Mouse (Mus musculus): ENCODE data around the gene Itsn1. TPM values are rescaled to one million over a fixed set of nuclear protein-coding genes. Genes with fewer than 3 reads are reported as not detected.

Gene Itsn1
- polyA plus RNA-seq, 1 experiment = 30.5 TPM

- TF ChIP-seq CTCF (IDR thresholded peaks at IDR 0.05; ENCODE audit: control insufficient read depth, insufficient read depth, insufficient replicate concordance, low read depth, low read length) (no peak), POLR2A (IDR thresholded peaks at IDR 0.05; ENCODE audit: control insufficient read depth, low read depth, low read length) (no peak)
- Histone ChIP-seq H3K4me3 (ENCODE audit: control insufficient read depth, low read depth, low read length) (no peak overlapping the region), H3K27ac (ENCODE audit: control insufficient read depth, insufficient read depth, low read depth, low read length) (no peak overlapping the region), H3K36me3 (ENCODE audit: control insufficient read depth, insufficient read depth, low read length) (no peaks in the 10 kb centered on the region), H3K27me3 (ENCODE audit: control insufficient read depth, insufficient read depth, low read length) (no peaks in the 10 kb centered on the region), H3K4me1 (ENCODE audit: control insufficient read depth, insufficient read depth, low read length) (peaks cover 22% of the 10 kb centered on the region)
Measured at GRCm38 (mm10) chr16:91906672-91907071, 177.6 kb downstream of the Itsn1 start.

GRCm38 (mm10) chr16:91907158-91907557 lies 178.1 kb downstream of the Itsn1 start:
- no peaks in the 10 kb centered on the region for H3K36me3 ChIP-seq (ENCODE audit: control insufficient read depth, insufficient read depth, low read length)
- H3K4me1 ChIP-seq (ENCODE audit: control insufficient read depth, insufficient read depth, low read length) = peaks cover 22% of the 10 kb centered on the region
- no peak overlapping the region for H3K27ac ChIP-seq (ENCODE audit: control insufficient read depth, insufficient read depth, low read depth, low read length)
- H3K4me3 ChIP-seq (ENCODE audit: control insufficient read depth, low read depth, low read length) = no peak overlapping the region
- no peaks in the 10 kb centered on the region for H3K27me3 ChIP-seq (ENCODE audit: control insufficient read depth, insufficient read depth, low read length)
- TF ChIP-seq POLR2A (IDR thresholded peaks at IDR 0.05; ENCODE audit: control insufficient read depth, low read depth, low read length) (no peak), CTCF (IDR thresholded peaks at IDR 0.05; ENCODE audit: control insufficient read depth, insufficient read depth, insufficient replicate concordance, low read depth, low read length) (no peak)

GRCm38 (mm10) chr16:91909569-91910335 lies 180.7 kb downstream of the Itsn1 start:
- Histone ChIP-seq H3K27me3 (ENCODE audit: control insufficient read depth, insufficient read depth, low read length) (no peaks in the 10 kb centered on the region), H3K4me3 (ENCODE audit: control insufficient read depth, low read depth, low read length) (no peak overlapping the region), H3K36me3 (ENCODE audit: control insufficient read depth, insufficient read depth, low read length) (no peaks in the 10 kb centered on the region), H3K4me1 (ENCODE audit: control insufficient read depth, insufficient read depth, low read length) (peaks cover 16% of the 10 kb centered on the region), H3K27ac (ENCODE audit: control insufficient read depth, insufficient read depth, low read depth, low read length) (no peak overlapping the region)
- TF ChIP-seq POLR2A (IDR thresholded peaks at IDR 0.05; ENCODE audit: control insufficient read depth, low read depth, low read length) (no peak), CTCF (IDR thresholded peaks at IDR 0.05; ENCODE audit: control insufficient read depth, insufficient read depth, insufficient replicate concordance, low read depth, low read length) (no peak)

GRCm38 (mm10) chr16:91917631-91918096 lies 188.6 kb downstream of the Itsn1 start:
- Histone ChIP-seq H3K4me1 (ENCODE audit: control insufficient read depth, insufficient read depth, low read length) (peaks cover 10% of the 10 kb centered on the region), H3K36me3 (ENCODE audit: control insufficient read depth, insufficient read depth, low read length) (no peaks in the 10 kb centered on the region), H3K4me3 (ENCODE audit: control insufficient read depth, low read depth, low read length) (peak overlapping the region; percentile 68), H3K27me3 (ENCODE audit: control insufficient read depth, insufficient read depth, low read length) (no peaks in the 10 kb centered on the region), H3K27ac (ENCODE audit: control insufficient read depth, insufficient read depth, low read depth, low read length) (no peak overlapping the region)
- TF ChIP-seq POLR2A (IDR thresholded peaks at IDR 0.05; ENCODE audit: control insufficient read depth, low read depth, low read length) (no peak), CTCF (IDR thresholded peaks at IDR 0.05; ENCODE audit: control insufficient read depth, insufficient read depth, insufficient replicate concordance, low read depth, low read length) (peak; percentile 96)

- H3K4me3 ChIP-seq (ENCODE audit: control insufficient read depth, low read depth, low read length) = no peak overlapping the region
- H3K27ac ChIP-seq (ENCODE audit: control insufficient read depth, insufficient read depth, low read depth, low read length) = no peak overlapping the region
- no peaks in the 10 kb centered on the region for H3K36me3 ChIP-seq (ENCODE audit: control insufficient read depth, insufficient read depth, low read length)
- no peak for TF ChIP-seq POLR2A (IDR thresholded peaks at IDR 0.05; ENCODE audit: control insufficient read depth, low read depth, low read length)
- TF ChIP-seq CTCF (IDR thresholded peaks at IDR 0.05; ENCODE audit: control insufficient read depth, insufficient read depth, insufficient replicate concordance, low read depth, low read length) = no peak
- peaks cover 10% of the 10 kb centered on the region for H3K4me1 ChIP-seq (ENCODE audit: control insufficient read depth, insufficient read depth, low read length)
- no peaks in the 10 kb centered on the region for H3K27me3 ChIP-seq (ENCODE audit: control insufficient read depth, insufficient read depth, low read length)
Measured at GRCm38 (mm10) chr16:91918461-91918860, 189.4 kb downstream of the Itsn1 start.

- no peak overlapping the region for H3K4me3 ChIP-seq (ENCODE audit: control insufficient read depth, low read depth, low read length)
- peaks cover 10% of the 10 kb centered on the region for H3K4me1 ChIP-seq (ENCODE audit: control insufficient read depth, insufficient read depth, low read length)
- no peak for TF ChIP-seq CTCF (IDR thresholded peaks at IDR 0.05; ENCODE audit: control insufficient read depth, insufficient read depth, insufficient replicate concordance, low read depth, low read length)
- no peak for TF ChIP-seq POLR2A (IDR thresholded peaks at IDR 0.05; ENCODE audit: control insufficient read depth, low read depth, low read length)
- H3K27ac ChIP-seq (ENCODE audit: control insufficient read depth, insufficient read depth, low read depth, low read length) = no peak overlapping the region
- no peaks in the 10 kb centered on the region for H3K27me3 ChIP-seq (ENCODE audit: control insufficient read depth, insufficient read depth, low read length)
- H3K36me3 ChIP-seq (ENCODE audit: control insufficient read depth, insufficient read depth, low read length) = no peaks in the 10 kb centered on the region; the same call in 1 of the 2 replicates
Measured at GRCm38 (mm10) chr16:91919056-91919455, 190.0 kb downstream of the Itsn1 start.

GRCm38 (mm10) chr16:91921340-91921739 lies 192.3 kb downstream of the Itsn1 start:
- Histone ChIP-seq H3K4me1 (ENCODE audit: control insufficient read depth, insufficient read depth, low read length) (peaks cover 10% of the 10 kb centered on the region), H3K27ac (ENCODE audit: control insufficient read depth, insufficient read depth, low read depth, low read length) (no peak overlapping the region), H3K27me3 (ENCODE audit: control insufficient read depth, insufficient read depth, low read length) (no peaks in the 10 kb centered on the region), H3K4me3 (ENCODE audit: control insufficient read depth, low read depth, low read length) (no peak overlapping the region), H3K36me3 (ENCODE audit: control insufficient read depth, insufficient read depth, low read length) (no peaks in the 10 kb centered on the region; the same call in 1 of the 2 replicates)
- TF ChIP-seq POLR2A (IDR thresholded peaks at IDR 0.05; ENCODE audit: control insufficient read depth, low read depth, low read length) (no peak), CTCF (IDR thresholded peaks at IDR 0.05; ENCODE audit: control insufficient read depth, insufficient read depth, insufficient replicate concordance, low read depth, low read length) (no peak)
